Mouse (Mus musculus): Measurements from ENCODE around the gene Flnc.

- no peak for TF ChIP-seq CTCF (IDR thresholded peaks at IDR 0.05; ENCODE audit: control insufficient read depth, insufficient read depth, insufficient replicate concordance, low read depth, low read length)
- no peak for TF ChIP-seq POLR2A (IDR thresholded peaks at IDR 0.05; ENCODE audit: control insufficient read depth, low read depth, low read length)
Observed at GRCm38 (mm10) chr6:29461502-29461901, 28.4 kb downstream of the Flnc start.
